Mouse (Mus musculus) MEL (cell line): Measurements from ENCODE around the gene Adam12.

ENCODE experiments used
- CTCF ChIP-seq, 3 experiments: IDR thresholded peaks in 2 of 3; conservative IDR thresholded peaks in 1 of 3; 2 replicates each; pipeline ENCODE4 v1.5.1; 2011 to 2012; ENCODE audit warnings: low read length in 3 of 3, low read depth in 2 of 3, mild to moderate bottlenecking in 2 of 3, improper control_type of control experiment in 1 of 3, inconsistent platforms in 1 of 3, mixed read lengths in 1 of 3, moderate library complexity in 1 of 3; ENCODE audit not compliant: control insufficient read depth in 1 of 3, insufficient read depth in 1 of 3, poor library complexity in 1 of 3, severe bottlenecking in 1 of 3
- ELF1 ChIP-seq: IDR thresholded peaks from 2 replicates; pipeline ENCODE4 v1.6.1; 2014; ENCODE audit warnings: low read depth, mild to moderate bottlenecking, inconsistent platforms, low read length, improper control_type of control experiment, moderate library complexity
- EP300 ChIP-seq, 2 experiments: IDR thresholded peaks; 2 replicates each; pipeline ENCODE4 v1.6.1; 2011; ENCODE audit warnings: improper control_type of control experiment in 2 of 2, low read length in 2 of 2, low read depth in 1 of 2, mild to moderate bottlenecking in 1 of 2
- MAZ ChIP-seq: IDR thresholded peaks from 2 replicates; pipeline ENCODE4 v1.6.1; 2012; ENCODE audit warnings: low read depth, mild to moderate bottlenecking, inconsistent platforms, low read length, improper control_type of control experiment
- NELFE ChIP-seq: IDR thresholded peaks from 2 replicates; pipeline ENCODE4 v1.6.1; 2011; ENCODE audit warnings: low read depth, low read length, improper control_type of control experiment
- POLR2A ChIP-seq, 2 experiments: IDR thresholded peaks; 2 replicates each; pipeline ENCODE4 v1.6.1; 2011 to 2012; ENCODE audit warnings: low read length in 2 of 2, mild to moderate bottlenecking in 2 of 2, control low read depth in 1 of 2, improper control_type of control experiment in 1 of 2, low read depth in 1 of 2, moderate library complexity in 1 of 2; ENCODE audit not compliant: control insufficient read depth in 1 of 2, insufficient read depth in 1 of 2, poor library complexity in 1 of 2
- POLR2AphosphoS2 ChIP-seq: IDR thresholded peaks from 2 replicates; pipeline ENCODE4 v1.6.1; 2011; ENCODE audit warnings: low read length, improper control_type of control experiment
- USF2 ChIP-seq, 2 experiments: IDR thresholded peaks; 2 replicates each; pipeline ENCODE4 v1.6.1; 2011 to 2012; ENCODE audit warnings: improper control_type of control experiment in 2 of 2, low read length in 2 of 2, borderline replicate concordance in 1 of 2, inconsistent platforms in 1 of 2, low read depth in 1 of 2, mild to moderate bottlenecking in 1 of 2; ENCODE audit not compliant: insufficient read depth in 1 of 2
- ZMIZ1 ChIP-seq: IDR thresholded peaks from 2 replicates; pipeline ENCODE4 v1.6.1; 2012; ENCODE audit warnings: low read depth, mild to moderate bottlenecking, inconsistent platforms, low read length, improper control_type of control experiment, moderate library complexity

DNA sequence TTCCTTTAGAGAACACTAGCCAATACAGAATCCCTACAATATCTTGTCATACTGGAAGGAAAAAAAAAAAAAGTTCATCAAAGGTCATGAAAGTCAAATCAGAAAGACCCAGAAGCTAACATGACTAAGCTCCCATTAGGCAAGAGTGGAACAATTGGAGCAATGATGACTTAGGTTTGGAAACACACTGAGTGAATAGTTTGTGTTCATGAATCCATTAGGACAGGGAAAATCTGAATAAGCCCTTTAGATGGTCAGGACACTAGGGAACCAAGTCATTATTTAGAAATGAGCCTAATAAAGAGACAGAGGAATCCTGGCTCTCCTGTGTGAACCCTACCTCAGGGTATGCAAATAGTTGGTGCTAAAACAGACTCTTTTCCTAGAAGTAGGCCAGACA lies 4.8 kb upstream of the Adam12 start:
- TF ChIP-seq EP300 (IDR thresholded peaks at IDR 0.05; ENCODE audit: low read depth in 1 of 2, low read length in 2 of 2) (no peak), NELFE (no peak), MAZ (no peak), CTCF (IDR thresholded peaks at IDR 0.05 in 2 of 3, conservative IDR thresholded peaks at IDR 0.05 in 1 of 3; ENCODE audit: control insufficient read depth in 1 of 3, insufficient read depth in 1 of 3, low read depth in 2 of 3, low read length in 3 of 3, poor library complexity in 1 of 3, severe bottlenecking in 1 of 3) (no peak), ELF1 (no peak), ZMIZ1 (no peak), POLR2AphosphoS2 (no peak), USF2 (IDR thresholded peaks at IDR 0.05; ENCODE audit: borderline replicate concordance in 1 of 2, insufficient read depth in 1 of 2, low read depth in 1 of 2, low read length in 2 of 2) (no peak), POLR2A (IDR thresholded peaks at IDR 0.05; ENCODE audit: control insufficient read depth in 1 of 2, insufficient read depth in 1 of 2, low read depth in 1 of 2, low read length in 2 of 2, poor library complexity in 1 of 2) (no peak)
